Mouse (Mus musculus) hindbrain, postnatal 0 days (tissue): ENCODE data around the gene Rbfox1. TPM values are rescaled to one million over a fixed set of nuclear protein-coding genes. Genes with fewer than 3 reads are reported as not detected.

ENCODE experiments used
- ATAC-seq: fragments of 200-750 bp; cut with Nextera tagmentation; 2 replicates; pipeline ENCODE4 v1.8.0; 2017; ENCODE audit warnings: mild to moderate bottlenecking, moderate TSS enrichment, moderate library complexity
- DNase-seq: peaks from one replicate; pipeline ENCODE4 v3.0.0-alpha.2; 2015; ENCODE audit warnings: low spot score
- H3K27ac ChIP-seq: fragments of 300-500 bp; sonication (generic); 2 replicates; pipeline ENCODE4 v1.5.1; 2014; ENCODE audit warnings: mild to moderate bottlenecking
- H3K27me3 ChIP-seq: fragments of 300-500 bp; sonication (generic); 2 replicates; pipeline ENCODE4 v1.6.1; 2014; ENCODE audit warnings: low read length, mixed read lengths; ENCODE audit not compliant: insufficient read depth
- H3K36me3 ChIP-seq: fragments of 300-500 bp; sonication (generic); 2 replicates; pipeline ENCODE4 v1.6.1; 2014; ENCODE audit warnings: low read length, mixed read lengths; ENCODE audit not compliant: insufficient read depth
- H3K4me1 ChIP-seq: fragments of 300-500 bp; sonication (generic); 2 replicates; pipeline ENCODE4 v1.6.1; 2014; ENCODE audit warnings: antibody characterized with exemption, low read length, mixed read lengths; ENCODE audit not compliant: insufficient read depth
- H3K4me2 ChIP-seq: fragments of 300-500 bp; sonication (generic); 2 replicates; pipeline ENCODE4 v1.6.1; 2014; ENCODE audit warnings: low read depth, mild to moderate bottlenecking, low read length, moderate library complexity, mixed read lengths
- H3K4me3 ChIP-seq: fragments of 300-500 bp; sonication (generic); 2 replicates; pipeline ENCODE4 v1.5.1; 2014; ENCODE audit warnings: low read length
- H3K9ac ChIP-seq: fragments of 300-500 bp; sonication (generic); replicated peaks from 2 replicates; pipeline ENCODE4 v1.6.1; 2014; ENCODE audit warnings: mild to moderate bottlenecking, low read length, moderate library complexity, mixed read lengths
- H3K9me3 ChIP-seq: fragments of 300-500 bp; sonication (generic); 2 replicates; pipeline ENCODE4 v1.6.1; 2016; ENCODE audit warnings: low read length, mixed read lengths
- CTCF ChIP-seq: IDR thresholded peaks from 2 replicates; pipeline ENCODE4 v1.5.1; 2016; ENCODE audit warnings: antibody characterized with exemption, control low read depth, low read depth
- WGBS: fragments of 180-500 bp; shearing (Covaris S2); extraction: QIAGEN DNeasy Blood & Tissue Kit; methylation state at CpG from one replicate; pipeline ENCODE4 v1.1.7; 2014; 5-methylcytosine and 5-hydroxymethylcytosine counted together
- polyA plus RNA-seq: library from polyadenylated mRNA; unstranded; fragments of >200 nt; fragmentation: Nextera tagmentation; extraction: Ambion mirVana; gene quantifications from 2 replicates; pipeline ENCODE4 v1.2.1, GENCODE M21; 2015
- total RNA-seq: library from RNA; depleted of rRNA; stranded (reverse); fragments of >200 nt; gene quantifications from 2 replicates; pipeline ENCODE4 v1.2.3, GENCODE M21; 2014

Rbfox1 gene
- total and polyA plus RNA-seq, 2 experiments from 2014 or later: 158 to 204 TPM

GRCm38 (mm10) chr16:7329196-7329595 is 1444.0 kb downstream of the Rbfox1 start:
- Histone ChIP-seq H3K36me3 (no peaks in the 10 kb centered on the region), H3K27me3 (no peaks in the 10 kb centered on the region), H3K9ac (no peak overlapping the region), H3K4me2 (no peak overlapping the region), H3K9me3 (no peaks in the 10 kb centered on the region), H3K27ac (no peak overlapping the region), H3K4me1 (no peaks in the 10 kb centered on the region), H3K4me3 (no peak overlapping the region)
- 81% methylated on average over 3 of the region's 3 CpGs for WGBS
- DNase-seq (no peak), ATAC-seq (no peak)
- TF ChIP-seq CTCF: no peak

- no peak overlapping the region for H3K4me3 ChIP-seq
- 37% methylated on average over 4 of the region's 4 CpGs for WGBS
- H3K27me3 ChIP-seq: no peaks in the 10 kb centered on the region
- no peak overlapping the region for H3K4me2 ChIP-seq
- no peaks in the 10 kb centered on the region for H3K9me3 ChIP-seq
- H3K36me3 ChIP-seq: no peaks in the 10 kb centered on the region
- no peak for TF ChIP-seq CTCF
- H3K4me1 ChIP-seq: no peaks in the 10 kb centered on the region
- DNase-seq (peak; percentile 30), ATAC-seq (no peak)
- H3K27ac ChIP-seq: no peak overlapping the region
- no peak overlapping the region for H3K9ac ChIP-seq
These were observed 1456.0 kb downstream of the Rbfox1 start for GRCm38 (mm10) chr16:7341186-7341585.

GRCm38 (mm10) chr16:7345298-7345697 is 1460.1 kb downstream of the Rbfox1 start:
- Histone ChIP-seq H3K27ac (no peak overlapping the region), H3K4me2 (no peak overlapping the region), H3K9ac (no peak overlapping the region), H3K4me1 (no peaks in the 10 kb centered on the region), H3K4me3 (no peak overlapping the region), H3K36me3 (no peaks in the 10 kb centered on the region), H3K9me3 (no peaks in the 10 kb centered on the region), H3K27me3 (no peaks in the 10 kb centered on the region)
- WGBS: 61% methylated on average over 3 of the region's 3 CpGs
- no peak for DNase-seq
- no peak for ATAC-seq
- TF ChIP-seq CTCF: no peak

- TF ChIP-seq CTCF: no peak
- no peaks in the 10 kb centered on the region for H3K4me1 ChIP-seq
- no peaks in the 10 kb centered on the region for H3K9me3 ChIP-seq
- no peak overlapping the region for H3K9ac ChIP-seq
- no peak overlapping the region for H3K4me3 ChIP-seq
- H3K4me2 ChIP-seq: no peak overlapping the region
- WGBS: 39% methylated on average over 11 of the region's 11 CpGs
- DNase-seq (no peak), ATAC-seq (no peak)
- no peak overlapping the region for H3K27ac ChIP-seq
- H3K27me3 ChIP-seq: no peaks in the 10 kb centered on the region
- H3K36me3 ChIP-seq: no peaks in the 10 kb centered on the region
These were observed 1461.0 kb downstream of the Rbfox1 start for GRCm38 (mm10) chr16:7346001-7346625.

GRCm38 (mm10) chr16:7347522-7348165 is 1462.5 kb downstream of the Rbfox1 start:
- no peak for TF ChIP-seq CTCF
- WGBS: 65% methylated on average over 7 of the region's 7 CpGs
- DNase-seq (no peak), ATAC-seq (no peak)
- H3K9me3 ChIP-seq: no peaks in the 10 kb centered on the region
- no peak overlapping the region for H3K4me2 ChIP-seq
- no peaks in the 10 kb centered on the region for H3K4me1 ChIP-seq
- H3K4me3 ChIP-seq: no peak overlapping the region
- H3K9ac ChIP-seq: no peak overlapping the region
- H3K36me3 ChIP-seq: no peaks in the 10 kb centered on the region
- no peak overlapping the region for H3K27ac ChIP-seq
- no peaks in the 10 kb centered on the region for H3K27me3 ChIP-seq

GRCm38 (mm10) chr16:7352808-7353207 is 1467.7 kb downstream of the Rbfox1 start:
- Histone ChIP-seq H3K36me3 (no peaks in the 10 kb centered on the region), H3K27me3 (no peaks in the 10 kb centered on the region), H3K9ac (no peak overlapping the region), H3K4me3 (no peak overlapping the region), H3K4me2 (no peak overlapping the region), H3K9me3 (no peaks in the 10 kb centered on the region), H3K4me1 (no peaks in the 10 kb centered on the region), H3K27ac (no peak overlapping the region; the same call in 1 of the 2 replicates)
- ATAC-seq: 0 out of 2 replicates have a peak, but pooled peaks have one; percentile 45
- no peak for DNase-seq
- no peak for TF ChIP-seq CTCF
- WGBS: 64% methylated on average over 16 of the region's 16 CpGs

GRCm38 (mm10) chr16:7354116-7354515 is 1469.0 kb downstream of the Rbfox1 start:
- Histone ChIP-seq H3K4me3 (no peak overlapping the region), H3K4me1 (no peaks in the 10 kb centered on the region), H3K4me2 (no peak overlapping the region), H3K9me3 (no peaks in the 10 kb centered on the region), H3K36me3 (no peaks in the 10 kb centered on the region), H3K27ac (no peak overlapping the region), H3K9ac (no peak overlapping the region), H3K27me3 (no peaks in the 10 kb centered on the region)
- 70% methylated on average over 4 of the region's 4 CpGs for WGBS
- no peak for TF ChIP-seq CTCF
- DNase-seq (no peak), ATAC-seq (no peak)
